Mouse (Mus musculus): ENCODE measurements at regions not wholly inside any gene's neighbourhood (a gene's known extent, or its start where the extent isn't known, plus 50 kb on each side); places are given as distances from the start of the nearest gene placed in this dataset.

DNA sequence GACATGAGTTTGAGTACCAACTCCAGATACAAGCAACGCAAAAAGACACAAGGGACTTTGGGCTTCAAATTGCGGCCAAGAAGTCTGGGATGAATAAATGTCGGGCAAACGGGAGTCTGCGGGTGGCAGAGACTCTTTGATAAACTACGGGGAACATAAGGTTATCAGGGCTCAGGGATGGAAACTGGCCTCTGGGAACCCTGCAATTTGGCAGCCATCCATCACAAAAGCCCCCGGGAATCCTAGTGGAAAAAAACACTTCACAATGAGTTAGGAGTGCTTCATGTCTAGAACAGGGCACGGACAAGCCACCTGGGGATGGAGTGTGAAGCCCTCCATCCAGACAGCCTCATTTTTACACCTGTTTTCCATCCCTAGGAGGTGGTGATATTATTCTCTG, 258.9 kb downstream of the Map2k6 start:
- TF ChIP-seq EP300 (IDR thresholded peaks at IDR 0.05) (no peak), CTCF (IDR thresholded peaks at IDR 0.05) (no peak)

Measured in lung, postnatal 0 days (tissue).